Mouse (Mus musculus): ENCODE data around the gene Hist1h2ak.
"Not testable (repeated sequence)": the region's sequence is repeated elsewhere in the genome, so short reads cannot be mapped to it uniquely, and the experiment has no call there.

DNA sequence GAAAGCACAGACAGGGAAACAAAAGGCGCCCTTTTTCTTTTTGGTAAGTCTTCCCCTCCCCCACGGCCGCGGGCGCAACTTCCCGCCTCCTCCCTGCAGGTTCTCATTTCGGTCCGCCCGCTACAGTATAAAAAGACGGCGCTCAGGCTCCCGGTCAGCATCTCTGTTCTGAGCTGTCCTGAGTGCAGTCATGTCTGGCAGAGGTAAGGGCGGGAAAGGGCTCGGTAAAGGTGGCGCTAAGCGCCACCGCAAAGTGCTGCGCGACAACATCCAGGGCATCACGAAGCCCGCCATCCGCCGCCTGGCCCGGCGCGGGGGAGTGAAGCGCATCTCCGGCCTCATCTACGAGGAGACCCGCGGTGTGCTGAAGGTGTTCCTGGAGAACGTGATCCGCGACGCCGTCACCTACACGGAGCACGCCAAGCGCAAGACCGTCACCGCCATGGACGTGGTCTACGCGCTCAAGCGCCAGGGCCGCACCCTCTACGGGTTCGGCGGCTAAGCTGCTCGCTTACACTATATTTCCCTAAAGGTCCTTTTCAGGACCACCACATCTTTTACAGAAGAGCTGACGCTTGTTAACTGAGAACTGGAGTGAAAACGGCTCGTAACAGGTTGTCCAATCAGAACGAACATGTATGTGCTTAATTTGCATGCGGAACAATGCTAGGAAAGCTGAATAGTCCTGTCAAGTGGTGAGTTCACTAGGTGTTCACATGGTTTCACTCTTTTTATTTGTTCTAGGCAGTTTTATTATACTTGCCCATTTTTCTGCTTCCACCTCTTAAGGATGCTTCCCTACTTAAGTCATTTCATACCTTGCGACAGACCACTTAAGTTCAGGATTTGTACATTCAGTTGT is 18.5 kb downstream of the Hist1h2ak start, which contains the start of gene Hist1h4j:
- TF ChIP-seq TAL1, GATA1 (IDR thresholded peaks at IDR 0.05; ENCODE audit: low read length): not testable (repeated sequence)
